Mouse (Mus musculus): ENCODE data around the gene Bzw1.
A peak's percentile ranks its signal among the peaks of the same experiment; 100 is the strongest.
"Not testable (repeated sequence)": the region's sequence is repeated elsewhere in the genome, so short reads cannot be mapped to it uniquely, and the experiment has no call there.

Gene Bzw1

GRCm38 (mm10) chr1:58392652-58393283 is at the start of gene Bzw1:
Gene Bzw1, plus strand, starts transcription at chr1:58392898.
- DNase-seq (ENCODE audit: low read depth): peak; percentile 96

GRCm38 (mm10) chr1:58343861-58344260 is 48.8 kb upstream of the Bzw1 start:
- DNase-seq (ENCODE audit: low read depth): no peak

GRCm38 (mm10) chr1:58344570-58344969 is 48.1 kb upstream of the Bzw1 start:
- DNase-seq (ENCODE audit: low read depth): no peak

DNA sequence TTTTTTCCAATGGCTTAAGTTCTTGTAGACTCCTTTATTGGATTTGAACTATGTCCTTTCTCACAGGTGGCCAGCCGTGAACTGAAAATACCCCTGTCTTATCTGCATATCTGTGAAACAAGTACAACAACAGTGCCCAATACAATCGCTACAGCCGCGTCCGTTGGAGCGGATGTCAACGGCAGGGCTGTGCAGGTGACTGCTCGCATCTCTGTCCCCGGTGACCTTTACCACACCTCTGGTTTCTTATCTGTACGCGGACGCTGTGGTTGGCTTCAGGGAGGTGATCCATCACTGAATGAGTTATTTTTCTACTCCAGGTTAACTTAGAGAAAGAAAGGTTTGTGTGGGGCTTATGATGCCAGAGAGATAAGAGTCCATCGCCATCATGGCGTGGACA is 46.5 kb upstream of the Bzw1 start:
- peak; percentile 3 for DNase-seq (ENCODE audit: low read depth)

- DNase-seq (ENCODE audit: low read depth): no peak
Observed at GRCm38 (mm10) chr1:58348712-58349111, 44.0 kb upstream of the Bzw1 start.

GRCm38 (mm10) chr1:58353238-58353893 is 39.3 kb upstream of the Bzw1 start:
- no peak for DNase-seq (ENCODE audit: low read depth)

- DNase-seq (ENCODE audit: low read depth): no peak
Observed at GRCm38 (mm10) chr1:58358958-58359901, 33.5 kb upstream of the Bzw1 start.

DNA sequence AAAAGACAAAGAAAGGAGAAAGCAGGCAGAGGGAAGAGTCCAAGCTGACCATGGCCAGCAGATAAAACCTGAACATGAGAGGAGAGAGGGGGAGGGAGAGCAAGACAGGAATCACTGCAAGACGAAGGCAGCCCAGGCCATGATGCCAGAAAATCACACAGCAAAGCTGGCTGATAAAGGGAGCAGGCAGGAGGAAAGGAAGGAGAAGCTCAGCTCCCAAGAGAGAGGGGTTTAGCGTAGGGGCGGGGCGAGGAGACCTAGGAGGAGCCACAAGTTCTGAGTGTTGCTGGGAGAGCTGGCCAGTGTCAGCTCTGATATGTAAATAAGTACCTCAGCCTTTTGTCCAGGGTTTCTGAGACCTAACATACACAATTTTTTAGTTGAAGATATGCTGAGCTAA is 30.4 kb upstream of the Bzw1 start:
- no peak for DNase-seq (ENCODE audit: low read depth)

- no peak for DNase-seq (ENCODE audit: low read depth)
Observed at GRCm38 (mm10) chr1:58364551-58364950, 28.1 kb upstream of the Bzw1 start.

DNA sequence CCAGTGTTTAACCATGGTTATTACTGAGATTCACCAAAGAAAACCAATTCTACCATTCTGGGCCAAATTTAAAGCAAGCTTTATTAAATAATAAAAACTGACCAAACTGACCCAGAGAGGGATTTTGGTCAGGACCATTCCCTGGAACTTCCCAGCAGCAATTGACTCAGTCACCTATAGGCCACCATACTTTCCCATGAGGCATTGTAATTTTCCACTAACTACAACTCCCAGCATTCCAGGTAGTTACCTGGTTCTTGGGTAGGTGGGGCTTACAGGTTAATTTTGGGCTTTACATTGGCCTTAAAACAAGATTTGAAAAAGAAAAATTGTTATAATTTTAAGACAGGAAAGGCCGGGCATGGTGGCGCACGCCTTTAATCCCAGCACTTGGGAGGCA is 26.9 kb upstream of the Bzw1 start:
- DNase-seq (ENCODE audit: low read depth): no peak

DNA sequence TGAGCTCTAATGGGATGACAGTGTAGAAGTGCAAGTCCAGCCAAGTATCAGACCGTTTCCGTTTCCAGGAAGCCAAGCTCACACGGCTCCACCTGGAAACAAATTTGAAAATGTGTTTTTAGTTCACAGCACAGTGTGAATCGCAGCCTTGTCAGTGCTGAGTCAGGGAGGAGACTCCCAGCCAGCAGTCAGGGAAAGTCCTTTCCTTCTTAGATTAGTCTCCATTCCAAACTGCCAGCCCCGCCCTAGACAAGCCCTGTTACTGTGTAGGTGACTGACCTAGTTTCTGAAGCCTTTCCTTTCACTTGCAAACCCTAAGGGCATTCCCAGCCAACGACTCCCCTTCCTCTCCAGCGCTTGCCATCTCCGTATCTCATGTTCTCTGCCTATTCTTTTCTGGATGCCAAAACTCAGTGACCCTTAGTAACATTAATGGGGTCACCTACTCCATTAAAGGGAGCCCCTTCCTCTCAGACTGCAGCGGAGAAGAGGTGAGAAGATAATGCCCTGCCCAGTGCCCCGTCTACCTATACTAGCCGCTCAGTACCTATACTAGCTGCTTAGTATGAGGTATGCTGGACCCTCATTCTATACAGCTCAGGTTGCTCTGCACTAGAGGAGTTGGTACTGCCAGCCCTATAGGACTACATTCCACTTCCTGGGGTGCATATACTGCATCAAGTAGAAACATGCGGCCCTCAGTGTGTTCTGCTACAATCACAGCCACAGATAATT is 25.8 kb upstream of the Bzw1 start:
- no peak for DNase-seq (ENCODE audit: low read depth)

GRCm38 (mm10) chr1:58369716-58370115 is 23.0 kb upstream of the Bzw1 start:
- DNase-seq (ENCODE audit: low read depth): no peak

DNA sequence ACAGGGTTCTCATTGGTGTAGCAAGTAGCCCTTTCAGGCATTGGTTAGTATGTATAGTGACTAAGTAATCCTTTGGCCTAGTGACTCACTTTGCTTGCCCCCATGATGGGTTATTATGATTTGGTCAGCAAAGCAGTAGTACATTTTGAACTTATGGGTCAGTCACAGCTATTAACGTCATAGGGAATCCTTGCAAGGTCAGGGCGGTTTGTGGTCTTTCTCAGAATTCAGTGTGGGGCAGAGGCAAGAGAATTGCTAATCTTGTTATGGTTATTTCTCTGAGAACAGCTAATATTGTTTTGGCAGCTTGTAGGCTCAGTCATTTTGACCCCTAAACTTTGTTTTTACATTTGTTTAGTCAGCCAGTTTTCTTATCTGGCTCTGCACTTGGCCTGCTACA is 18.4 kb upstream of the Bzw1 start:
- DNase-seq (ENCODE audit: low read depth): not testable (repeated sequence)

GRCm38 (mm10) chr1:58375574-58376147 is 17.0 kb upstream of the Bzw1 start:
- no peak for DNase-seq (ENCODE audit: low read depth)

GRCm38 (mm10) chr1:58382586-58383281 is 10.0 kb upstream of the Bzw1 start:
- no peak for DNase-seq (ENCODE audit: low read depth)

GRCm38 (mm10) chr1:58391421-58392267 is 1.1 kb upstream of the Bzw1 start:
- DNase-seq (ENCODE audit: low read depth): no peak

DNA sequence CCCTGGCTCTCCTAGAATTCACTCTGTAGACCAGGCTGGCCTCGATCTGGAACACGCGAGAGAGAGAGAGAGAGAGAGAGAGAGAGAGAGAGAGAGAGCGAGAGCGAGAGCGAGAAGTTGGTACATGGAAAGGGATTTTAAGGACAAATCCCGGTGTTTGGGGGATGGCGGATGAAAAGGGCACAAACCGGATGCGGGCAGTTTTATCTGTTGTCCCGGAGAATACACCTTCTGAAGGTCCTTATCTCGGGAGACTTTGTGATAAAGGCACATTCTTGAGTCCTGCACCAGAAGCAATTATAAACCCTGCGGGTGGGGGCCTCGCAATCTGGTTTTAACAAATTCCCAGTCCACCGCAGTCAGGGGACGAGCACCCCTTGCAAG is 438 bp upstream of the Bzw1 start:
- no peak for DNase-seq (ENCODE audit: low read depth)

DNA sequence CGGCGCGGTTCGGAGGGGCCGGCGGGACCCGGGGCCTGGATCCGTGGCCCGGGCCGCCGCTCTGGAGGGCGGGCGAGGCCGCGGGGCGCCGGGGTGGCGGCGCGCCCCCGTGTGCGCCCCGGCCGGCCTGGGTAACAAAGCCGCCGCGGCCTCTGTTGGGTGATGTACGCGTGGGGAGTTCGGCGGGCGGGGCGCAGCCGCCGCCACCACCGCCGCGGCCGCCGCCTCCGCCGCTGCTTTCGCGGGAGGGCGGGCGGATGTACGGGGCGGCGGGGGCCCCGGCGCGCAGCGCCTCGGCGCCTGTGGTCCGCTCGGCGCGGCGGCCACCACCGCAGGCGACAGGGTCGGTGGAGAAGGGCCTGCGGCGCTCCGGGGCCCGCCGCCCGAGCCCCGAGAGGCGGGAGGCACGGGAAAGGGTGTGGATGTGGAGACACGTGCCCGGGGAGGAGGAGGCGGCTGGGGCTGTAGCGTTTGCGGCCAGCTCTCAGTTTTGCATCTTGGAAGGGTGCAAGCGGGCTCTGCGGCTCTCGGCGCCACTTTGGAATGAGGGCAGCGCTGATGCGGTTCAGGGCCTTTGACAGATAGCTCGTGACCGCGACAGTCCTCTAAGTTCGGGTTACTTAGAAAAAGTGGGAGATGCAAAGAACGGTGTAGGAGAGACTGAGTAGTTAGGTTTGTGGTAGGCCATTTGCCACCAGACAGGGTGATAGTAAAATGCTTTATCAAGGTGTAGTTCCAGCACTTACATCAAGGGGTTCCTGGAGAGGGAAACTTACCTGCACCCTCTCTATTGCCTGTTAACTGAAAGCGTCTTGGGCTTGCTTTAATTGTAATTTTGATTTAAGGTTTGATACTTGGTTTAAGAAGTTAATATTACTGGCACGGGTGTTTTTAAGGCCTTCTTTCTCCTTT is 842 bp downstream of the Bzw1 start:
- DNase-seq (ENCODE audit: low read depth): peak; percentile 71

DNA sequence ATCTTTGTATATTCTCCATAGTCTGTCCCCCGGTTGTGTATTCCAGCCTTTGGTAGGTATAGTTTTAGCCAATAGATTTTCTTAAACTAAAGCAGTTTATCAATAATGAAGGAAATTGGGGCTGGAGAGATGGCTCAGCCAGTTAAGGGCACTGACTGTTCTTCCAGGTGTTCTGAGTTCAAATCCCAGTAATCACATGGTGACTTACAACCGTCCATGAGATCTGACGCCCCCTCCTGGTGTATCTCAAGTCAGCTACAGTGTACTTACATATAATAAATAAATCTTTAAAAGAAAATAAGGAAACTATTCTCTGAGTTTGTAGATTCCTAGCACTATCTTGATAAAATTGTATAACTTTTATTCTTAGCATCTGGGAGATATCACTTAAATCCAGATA is 2.6 kb downstream of the Bzw1 start:
- peak; percentile 52 for DNase-seq (ENCODE audit: low read depth)
